Mouse (Mus musculus) left cerebral cortex, postnatal 36 days (tissue): ENCODE measurements around the gene Col5a3. TPM values are rescaled to one million over a fixed set of nuclear protein-coding genes. Genes with fewer than 3 reads are reported as not detected.
A peak's percentile ranks its signal among the peaks of the same experiment; 100 is the strongest.
"Not testable (repeated sequence)": the region's sequence is repeated elsewhere in the genome, so short reads cannot be mapped to it uniquely, and the experiment has no call there.

Experiments
- DNase-seq, 2 experiments: peaks; one replicate each; pipeline ENCODE4 v3.0.0; 2021 to 2022; ENCODE audit warnings: low spot score in 2 of 2, mixed read lengths in 1 of 2
- intact Hi-C: fragments of 180-260 bp; cut with DNase I; formaldehyde crosslinking; loops from one replicate; pipeline ENCODE4 v1.15.1; 2025
- total RNA-seq, 2 experiments: library from RNA; stranded (reverse); gene quantifications; 2 replicates each; pipeline ENCODE4 v1.2.3; 2021

Gene Col5a3
- 1 to 10 TPM; 1.1 to 2.2 TPM for total RNA-seq

GRCm38 (mm10) chr9:20814521-20815272 is at the start of gene Col5a3:
Gene Col5a3, minus strand, starts transcription at chr9:20815067.
- no peak for DNase-seq

GRCm38 (mm10) chr9:20862225-20862624 is 47.4 kb upstream of the Col5a3 start:
- no peak for DNase-seq
- intact Hi-C loops = no loop called here

More at GRCm38 (mm10) chr9:20814521-20815272, at the start of gene Col5a3:
- intact Hi-C loops = no loop called here

GRCm38 (mm10) chr9:20861821-20862220 is 47.0 kb upstream of the Col5a3 start:
- DNase-seq = no peak
- intact Hi-C loops = no loop called here

- intact Hi-C loops = no loop called here
These were observed 45.1 kb upstream of the Col5a3 start for GRCm38 (mm10) chr9:20859926-20860325.

GRCm38 (mm10) chr9:20857131-20857530 is 42.3 kb upstream of the Col5a3 start:
- no peak for DNase-seq
- intact Hi-C loops = no loop called here

More at GRCm38 (mm10) chr9:20859926-20860325, 45.1 kb upstream of the Col5a3 start:
- no peak for DNase-seq

GRCm38 (mm10) chr9:20850179-20850578 is 35.3 kb upstream of the Col5a3 start:
- no peak for DNase-seq
- intact Hi-C loops = no loop called here

- DNase-seq = no peak
These were observed 27.8 kb upstream of the Col5a3 start for GRCm38 (mm10) chr9:20842670-20843069.

GRCm38 (mm10) chr9:20842211-20842610 is 27.3 kb upstream of the Col5a3 start:
- intact Hi-C loops = no loop called here
- no peak for DNase-seq

More at GRCm38 (mm10) chr9:20842670-20843069, 27.8 kb upstream of the Col5a3 start:
- intact Hi-C loops = no loop called here

GRCm38 (mm10) chr9:20838931-20839330 is 24.1 kb upstream of the Col5a3 start:
- intact Hi-C loops = no loop called here
- no peak for DNase-seq

- DNase-seq = no peak
- intact Hi-C loops = no loop called here
These were observed 22.5 kb upstream of the Col5a3 start for GRCm38 (mm10) chr9:20837184-20837947.

GRCm38 (mm10) chr9:20835431-20835954 is 20.6 kb upstream of the Col5a3 start:
- intact Hi-C loops, DNase-seq: not testable (repeated sequence)

- intact Hi-C loops = loop anchor here (5.0 kb wide), 1 partner anchor 173 kb away; no protein-coding TSS in a partner anchor
- DNase-seq = no peak
These were observed 20.0 kb upstream of the Col5a3 start for GRCm38 (mm10) chr9:20834881-20835280.

GRCm38 (mm10) chr9:20830901-20831643 is 16.2 kb upstream of the Col5a3 start:
- intact Hi-C loops = loop anchor here (2.0 to 5.0 kb wide), 2 partner anchors 90 to 169 kb away; no protein-coding TSS in a partner anchor
- DNase-seq = peak; percentile 92 to 93

- intact Hi-C loops = no loop called here
These were observed 13.3 kb upstream of the Col5a3 start for GRCm38 (mm10) chr9:20828127-20828526.

GRCm38 (mm10) chr9:20825781-20826180 is 10.9 kb upstream of the Col5a3 start:
- DNase-seq = no peak
- intact Hi-C loops = no loop called here

More at GRCm38 (mm10) chr9:20828127-20828526, 13.3 kb upstream of the Col5a3 start:
- no peak for DNase-seq

GRCm38 (mm10) chr9:20822821-20823220 is 8.0 kb upstream of the Col5a3 start:
- intact Hi-C loops = no loop called here
- DNase-seq = peak; percentile 24 to 30

GRCm38 (mm10) chr9:20820001-20820400 is 5.1 kb upstream of the Col5a3 start:
- intact Hi-C loops = no loop called here
- no peak for DNase-seq

GRCm38 (mm10) chr9:20818236-20818635 is 3.4 kb upstream of the Col5a3 start, which contains the start of gene Rdh8:
Gene Rdh8, plus strand, starts transcription at chr9:20818503.
- DNase-seq = no peak
- intact Hi-C loops = no loop called here

GRCm38 (mm10) chr9:20812537-20813271 is 2.2 kb downstream of the Col5a3 start:
- no peak for DNase-seq
- intact Hi-C loops = no loop called here
